Mouse (Mus musculus) E14TG2a.4 (cell line): ENCODE results near the gene Wdr62.
"Not testable (repeated sequence)": the region's sequence is repeated elsewhere in the genome, so short reads cannot be mapped to it uniquely, and the experiment has no call there.

ENCODE experiments used
- CTCF ChIP-seq: conservative IDR thresholded peaks from 2 replicates; pipeline ENCODE4 v1.5.1; 2014; ENCODE audit warnings: low read length
- POU5F1 ChIP-seq: IDR thresholded peaks from 2 replicates; pipeline ENCODE4 v1.6.1; 2014; ENCODE audit warnings: low read length, borderline replicate concordance

- TF ChIP-seq CTCF, POU5F1: not testable (repeated sequence)
These were observed 79.6 kb downstream of the Wdr62 start for GRCm38 (mm10) chr7:30200661-30201060.
